Mouse (Mus musculus): ENCODE measurements around the gene U2af1l4. TPM values are rescaled to one million over a fixed set of nuclear protein-coding genes. Genes with fewer than 3 reads are reported as not detected.
A peak's percentile ranks its signal among the peaks of the same experiment; 100 is the strongest.

U2af1l4 gene
- total RNA-seq (2021): 10 to 100 TPM; 64.4 to 71.5 TPM
- long read RNA-seq, experiment 1, transcript U2af1l4-221 (8 exons, 860 nt): minor isoform, 5 of 38 reads
- long read RNA-seq, experiment 1, transcript U2af1l4-201 (8 exons, 884 nt): major isoform, 25 of 38 reads
- long read RNA-seq, experiment 1, partial matches to known transcripts: 0 of 38 reads
- long read RNA-seq, experiment 1, other reads (novel, unspliced or antisense): 1 of 38 reads
- long read RNA-seq, experiment 2, transcript U2af1l4-201 (8 exons, 884 nt): major isoform, 32 of 48 reads
- long read RNA-seq, experiment 2, transcript U2af1l4-214 (7 exons, 874 nt): minor isoform, 5 of 48 reads
- long read RNA-seq, experiment 2, partial matches to known transcripts: 1 of 48 reads
- long read RNA-seq, experiment 2, other reads (novel, unspliced or antisense): 8 of 48 reads

- DNase-seq (ENCODE audit: low spot score in 2 of 2): peak; percentile 95 to 96
Observed at GRCm38 (mm10) chr7:30563117-30563905, at the start of gene U2af1l4, which contains the start of the genes Gm49396 and Psenen. U2af1l4 (plus strand) TSS chr7:30563301. Gm49396 (plus strand) TSS chr7:30563344. Psenen (minus strand) TSS chr7:30563627.

- no peak for DNase-seq (ENCODE audit: low spot score in 2 of 2)
Observed at GRCm38 (mm10) chr7:30515003-30515760, 47.9 kb upstream of the U2af1l4 start.

- DNase-seq (ENCODE audit: low spot score in 2 of 2): no peak
Observed at GRCm38 (mm10) chr7:30518325-30518724, 44.8 kb upstream of the U2af1l4 start.

- DNase-seq (ENCODE audit: low spot score in 2 of 2): no peak
Observed at GRCm38 (mm10) chr7:30520396-30520795, 42.7 kb upstream of the U2af1l4 start.

GRCm38 (mm10) chr7:30520856-30521255, 42.2 kb upstream of the U2af1l4 start:
- DNase-seq (ENCODE audit: low spot score in 2 of 2): no peak

- DNase-seq (ENCODE audit: low spot score in 2 of 2): no peak
Observed at GRCm38 (mm10) chr7:30522871-30523270, 40.2 kb upstream of the U2af1l4 start.

- DNase-seq (ENCODE audit: low spot score in 2 of 2): no peak
Observed at GRCm38 (mm10) chr7:30524487-30524886, 38.6 kb upstream of the U2af1l4 start.

GRCm38 (mm10) chr7:30525954-30526353, 37.1 kb upstream of the U2af1l4 start:
- no peak for DNase-seq (ENCODE audit: low spot score in 2 of 2)

GRCm38 (mm10) chr7:30526399-30526798, 36.7 kb upstream of the U2af1l4 start:
- no peak for DNase-seq (ENCODE audit: low spot score in 2 of 2)

- DNase-seq (ENCODE audit: low spot score in 2 of 2): no peak
Observed at GRCm38 (mm10) chr7:30526981-30527380, 36.1 kb upstream of the U2af1l4 start.

GRCm38 (mm10) chr7:30531291-30531815, 31.7 kb upstream of the U2af1l4 start:
- peak; percentile 60 to 74 for DNase-seq (ENCODE audit: low spot score in 2 of 2)

GRCm38 (mm10) chr7:30532931-30533330, 30.2 kb upstream of the U2af1l4 start:
- DNase-seq (ENCODE audit: low spot score in 2 of 2): no peak

GRCm38 (mm10) chr7:30533941-30534632, 29.0 kb upstream of the U2af1l4 start:
- peak in 1 of 2 experiments; percentile 58 for DNase-seq (ENCODE audit: low spot score in 2 of 2)

- peak; percentile 95 to 96 for DNase-seq (ENCODE audit: low spot score in 2 of 2)
Observed at GRCm38 (mm10) chr7:30534633-30535577, 28.2 kb upstream of the U2af1l4 start, which contains the start of gene Arhgap33. Arhgap33 (minus strand) TSS chr7:30535060.

GRCm38 (mm10) chr7:30540572-30540971, 22.5 kb upstream of the U2af1l4 start:
- no peak for DNase-seq (ENCODE audit: low spot score in 2 of 2)

GRCm38 (mm10) chr7:30544327-30544726, 18.8 kb upstream of the U2af1l4 start:
- DNase-seq (ENCODE audit: low spot score in 2 of 2): no peak

- no peak for DNase-seq (ENCODE audit: low spot score in 2 of 2)
Observed at GRCm38 (mm10) chr7:30549880-30550279, 13.2 kb upstream of the U2af1l4 start.

GRCm38 (mm10) chr7:30550603-30551002, 12.5 kb upstream of the U2af1l4 start:
- DNase-seq (ENCODE audit: low spot score in 2 of 2): no peak

- no peak for DNase-seq (ENCODE audit: low spot score in 2 of 2)
Observed at GRCm38 (mm10) chr7:30551445-30552101, 11.5 kb upstream of the U2af1l4 start.
